Mouse (Mus musculus) central nervous system, embryonic 11.5 days (tissue): ENCODE results near the gene Skil. TPM values are rescaled to one million over a fixed set of nuclear protein-coding genes. Genes with fewer than 3 reads are reported as not detected.

Experiments
- polyA plus RNA-seq: library from polyadenylated mRNA; depleted of rRNA; stranded (reverse); fragments of >200 nt; gene quantifications from 2 replicates; pipeline ENCODE4 v1.2.3, GENCODE M21; 2012; rRNA removed

The Skil gene
- polyA plus RNA-seq: 26.1 and 29.9 TPM in 2 replicates

DNA sequence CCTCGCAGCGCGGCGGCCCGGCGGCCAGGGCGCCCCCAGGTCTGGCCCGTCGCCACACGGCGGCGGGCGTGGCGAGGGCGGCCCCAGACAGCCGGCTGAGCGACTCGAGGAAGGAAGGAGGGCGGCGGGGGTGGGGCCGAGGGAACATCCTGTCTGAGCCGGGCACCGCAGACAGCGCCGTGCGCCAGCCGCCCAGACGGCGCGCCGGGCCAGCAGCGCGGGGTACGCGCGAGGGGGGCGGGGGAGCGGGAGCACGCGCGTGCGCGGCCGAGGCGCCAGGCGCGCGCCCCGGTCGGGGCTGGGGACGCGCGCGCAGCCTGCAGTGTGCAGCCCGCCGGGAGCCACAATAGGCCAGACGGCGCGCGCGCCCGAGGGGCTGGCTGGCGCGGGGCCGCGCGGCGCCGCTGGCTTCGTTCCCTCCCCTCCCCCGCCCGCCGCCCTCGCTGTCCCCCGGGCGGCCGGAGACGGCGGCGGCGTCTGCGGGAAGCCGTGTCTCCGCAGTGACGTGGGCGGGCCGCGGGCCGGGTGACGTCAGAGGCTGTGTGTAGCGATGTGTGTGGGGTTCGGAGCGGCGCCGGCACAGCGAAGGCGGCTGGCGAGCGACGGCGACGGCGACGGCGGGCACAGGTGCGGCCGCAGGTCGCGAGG is at the start of gene Skil:
Gene Skil, plus strand, starts transcription at position 528 of the 648 bp plus-strand sequence.

DNA sequence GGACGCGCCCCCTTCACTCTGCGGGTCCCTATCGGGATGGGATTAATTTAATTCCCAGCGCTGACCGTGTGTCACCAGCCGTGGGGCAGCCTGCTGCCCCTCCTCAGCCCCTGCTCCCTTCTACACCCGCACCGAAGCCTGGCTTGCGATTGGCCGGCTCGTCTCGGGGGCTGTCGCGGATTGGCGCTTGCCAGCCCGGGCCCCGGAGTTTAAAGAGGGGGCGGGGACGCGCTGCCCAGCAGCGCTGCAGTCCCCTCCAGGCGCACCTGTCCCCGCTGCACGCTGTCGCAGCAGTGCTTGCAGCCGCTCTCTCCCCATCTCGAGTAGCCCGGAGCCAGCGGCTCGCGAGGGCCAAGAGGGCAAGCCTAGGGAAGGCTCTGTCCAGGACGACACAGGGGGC is 54.8 kb downstream of the Skil start, which contains the start of gene Cldn11:
Gene Cldn11, plus strand, starts transcription at position 215 of the 400 bp plus-strand sequence.

Other genes with a start within 250 kb of the Skil start
- 0.34 and 0.67 TPM in 2 replicates for gene Gpr160, start 239.1 kb upstream of the Skil start, polyA plus RNA-seq
- 7.5 and 13.1 TPM in 2 replicates for gene Phc3, start 125.6 kb upstream of the Skil start, polyA plus RNA-seq
- gene Prkci, start 99.3 kb upstream of the Skil start, polyA plus RNA-seq: 29.2 and 40.3 TPM in 2 replicates
- 3.6 and 8.7 TPM in 2 replicates for gene Cldn11, start 54.9 kb downstream of the Skil start, polyA plus RNA-seq
- 0.38 and 0.76 TPM in 2 replicates for gene Slc7a14, start 215.3 kb downstream of the Skil start, polyA plus RNA-seq